23 mouse cellular contexts compared by ENCODE assay signal in the genomic region with DNA sequence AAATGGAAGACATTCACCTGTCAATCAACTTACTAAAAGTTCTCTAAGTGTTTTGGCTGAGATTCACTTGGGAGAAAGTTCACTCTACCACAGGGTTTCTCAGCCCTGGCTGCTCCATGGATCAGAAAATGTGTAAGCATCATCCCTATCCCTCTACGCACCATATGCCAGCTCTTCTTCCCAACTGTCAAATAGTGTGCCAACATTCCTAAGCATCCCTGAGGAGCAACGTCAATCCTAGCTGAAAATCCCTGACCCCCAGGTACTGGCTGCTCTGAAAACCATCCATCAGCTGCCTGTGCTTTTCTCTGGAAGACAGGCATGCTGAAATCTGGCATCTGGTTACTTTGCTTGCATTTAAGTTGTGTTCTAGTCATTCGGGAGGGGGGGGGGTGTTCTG.
DNase-seq lines count a peak whose midpoint lies in the region; ATAC-seq lines count a peak whose summit lies in the region.
"Had no signal": no experiment of that assay in that cellular context is flagged by ENCODE, and none has a peak within 500 bp of the region (broad histone marks: within the 10 kb centered on the region; RNA-seq: fewer than 3 reads in every experiment).

No protein-coding gene starts in this region.

- H3K4me3 ChIP-seq in embryonic facial prominence, embryonic 14.5 days (ENCODE audit: low read depth, low read length): no peak overlapping the region
- no peak overlapping the region for H3K4me3 ChIP-seq in embryonic facial prominence, embryonic 10.5 days
- H3K4me3 ChIP-seq: embryonic facial prominence, embryonic 13.5 days; forebrain, embryonic 15.5 days; heart, embryonic 10.5 days; limb, embryonic 12.5 days; neural tube, embryonic 12.5 days had no signal

- DNase-seq in embryonic facial prominence, embryonic 14.5 days (ENCODE audit: low spot score): peak; percentile 24
- no peak for DNase-seq in embryonic facial prominence, embryonic 10.5 days (ENCODE audit: low spot score)
- peak; percentile 10 to 20 for DNase-seq in layer of hippocampus, postnatal 36 days
- no peak for DNase-seq in layer of hippocampus, adult 9-10 months (ENCODE audit: low spot score)
- peak; percentile 47 for DNase-seq in cerebellum, adult 9-10 months
- peak; percentile 14 for DNase-seq in mesoderm, embryonic 11.5 days (ENCODE audit: low read depth, low spot score)
- DNase-seq in testis, postnatal 14 days (ENCODE audit: low spot score): no peak
- DNase-seq: gastrocnemius, postnatal 10 days; heart, postnatal 4 days; kidney, postnatal 25 days; liver, postnatal 0 days; midbrain, embryonic 14.5 days; retina, postnatal 1 day; right cerebral cortex, postnatal 25 days; thymus, postnatal 25 days had no signal

- no peak overlapping the region for H3K27ac ChIP-seq in embryonic facial prominence, embryonic 14.5 days (replicated peaks; ENCODE audit: low read depth, low read length)
- no peak overlapping the region for H3K27ac ChIP-seq in embryonic facial prominence, embryonic 10.5 days (replicated peaks)
- H3K27ac ChIP-seq: embryonic facial prominence, embryonic 13.5 days; forebrain, embryonic 15.5 days; heart, embryonic 10.5 days; limb, embryonic 12.5 days; neural tube, embryonic 12.5 days had no signal

- H3K27me3 ChIP-seq in embryonic facial prominence, embryonic 14.5 days (replicated peaks; ENCODE audit: control insufficient read depth, insufficient read depth, low read length): no peaks in the 10 kb centered on the region
- H3K27me3 ChIP-seq in embryonic facial prominence, embryonic 10.5 days (replicated peaks; ENCODE audit: low read depth, poor library complexity, severe bottlenecking): no peaks in the 10 kb centered on the region
- H3K27me3 ChIP-seq: embryonic facial prominence, embryonic 13.5 days; forebrain, embryonic 15.5 days; limb, embryonic 12.5 days; neural tube, embryonic 12.5 days; Patski had no signal

- H3K9ac ChIP-seq in embryonic facial prominence, embryonic 14.5 days (ENCODE audit: low read depth, low read length): no peak overlapping the region
- H3K9ac ChIP-seq: embryonic facial prominence, embryonic 13.5 days; forebrain, embryonic 15.5 days; limb, embryonic 12.5 days; liver, postnatal 0 days; neural tube, embryonic 12.5 days had no signal

- H3K4me2 ChIP-seq in embryonic facial prominence, embryonic 14.5 days (ENCODE audit: low read depth, low read length): no peak overlapping the region
- H3K4me2 ChIP-seq: embryonic facial prominence, embryonic 13.5 days; forebrain, embryonic 15.5 days; limb, embryonic 12.5 days; liver, embryonic 11.5 days; neural tube, embryonic 12.5 days had no signal

- no peaks in the 10 kb centered on the region for H3K36me3 ChIP-seq in embryonic facial prominence, embryonic 14.5 days (ENCODE audit: control insufficient read depth, insufficient read depth, low read length)
- H3K36me3 ChIP-seq in embryonic facial prominence, embryonic 10.5 days (replicated peaks): no peaks in the 10 kb centered on the region
- H3K36me3 ChIP-seq: embryonic facial prominence, embryonic 13.5 days; forebrain, embryonic 15.5 days; heart, embryonic 10.5 days; limb, embryonic 12.5 days; neural tube, embryonic 12.5 days had no signal

- H3K4me1 ChIP-seq in embryonic facial prominence, embryonic 14.5 days (ENCODE audit: control insufficient read depth, insufficient read depth, low read length): no peaks in the 10 kb centered on the region
- H3K4me1 ChIP-seq in embryonic facial prominence, embryonic 10.5 days: no peaks in the 10 kb centered on the region
- H3K4me1 ChIP-seq: embryonic facial prominence, embryonic 13.5 days; forebrain, embryonic 15.5 days; heart, embryonic 10.5 days; limb, embryonic 12.5 days; neural tube, embryonic 12.5 days had no signal

- no peak for ATAC-seq in embryonic facial prominence, embryonic 14.5 days (ENCODE audit: low read depth)
- ATAC-seq: forebrain, embryonic 15.5 days; intestine, postnatal 0 days; liver, postnatal 0 days; Patski had no signal

- WGBS in embryonic facial prominence, embryonic 14.5 days: 52% methylated on average over 3 of the region's 3 CpGs
- 66% methylated on average over 3 of the region's 3 CpGs for WGBS in embryonic facial prominence, embryonic 10.5 days

- no peaks in the 10 kb centered on the region for H3K9me3 ChIP-seq in embryonic facial prominence, embryonic 14.5 days (ENCODE audit: control insufficient read depth, low read length)
- H3K9me3 ChIP-seq in embryonic facial prominence, embryonic 10.5 days: no peaks in the 10 kb centered on the region
- H3K9me3 ChIP-seq: embryonic facial prominence, embryonic 13.5 days; forebrain, embryonic 15.5 days; heart, embryonic 10.5 days; limb, embryonic 12.5 days; neural tube, embryonic 12.5 days had no signal

Comparison
In these comparisons a context has a peak if more than half of its experiments do, and no peak if none do; other contexts are left out.
1. DNase-seq: peak in embryonic facial prominence, embryonic 14.5 days (single experiment), layer of hippocampus, postnatal 36 days (2 of 2), cerebellum, adult 9-10 months (single experiment) and mesoderm, embryonic 11.5 days (single experiment); none in embryonic facial prominence, embryonic 10.5 days (single experiment), layer of hippocampus, adult 9-10 months (single experiment) and testis, postnatal 14 days (single experiment).